ENCODE assay signal across 34 mouse cellular contexts in the genomic region with DNA sequence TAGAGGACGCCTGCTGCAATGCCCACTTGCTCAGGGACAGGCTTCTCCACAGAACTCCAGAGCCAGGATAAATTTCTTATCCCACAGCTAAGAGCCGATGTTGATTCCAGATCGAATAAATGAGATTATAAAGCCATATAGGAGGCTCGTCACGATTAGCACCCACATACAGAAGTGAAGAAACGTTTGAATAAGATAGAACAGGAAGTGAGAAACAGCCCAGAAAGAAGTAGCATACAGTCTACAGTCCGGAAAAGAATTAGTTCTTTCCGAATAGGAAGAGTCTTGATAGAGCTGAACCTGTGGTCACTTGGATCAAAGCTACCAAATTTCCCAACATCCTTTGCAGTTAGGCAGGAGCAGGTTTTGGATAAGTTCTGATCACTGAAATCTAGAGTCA.
"Had no signal": no experiment of that assay in that cellular context is flagged by ENCODE, and none has a peak within 500 bp of the region (broad histone marks: within the 10 kb centered on the region; RNA-seq: fewer than 3 reads in every experiment).

No protein-coding gene starts in this region.

- DNase-seq: heart, postnatal 10 days; heart, postnatal 14 days; heart, postnatal 36 days; heart, postnatal 4 days; kidney, adult 11 months; kidney, adult 18-20 months; kidney, adult 2 months; kidney, adult 8-10 months; kidney, adult 9 months; kidney, postnatal 10 days; kidney, postnatal 14 days; kidney, postnatal 25 days; kidney, postnatal 36 days; kidney, postnatal 4 days; layer of hippocampus, postnatal 36 days had no signal

- H3K9ac ChIP-seq: heart, embryonic 12.5 days; heart, embryonic 13.5 days; heart, embryonic 15.5 days; hindbrain, embryonic 12.5 days; hindbrain, embryonic 13.5 days; hindbrain, embryonic 14.5 days; hindbrain, embryonic 15.5 days; intestine, embryonic 15.5 days; kidney, embryonic 15.5 days had no signal

- H3K4me1 ChIP-seq: hindbrain, embryonic 13.5 days; hindbrain, embryonic 15.5 days had no signal

- ATAC-seq: hindbrain, embryonic 16.5 days; hindbrain, postnatal 0 days; inflammation-experienced regulatory T-cells, adult 6 months; intestine, embryonic 15.5 days; intestine, embryonic 16.5 days; intestine, postnatal 0 days had no signal

- H3K27me3 ChIP-seq: hindbrain, embryonic 13.5 days; hindbrain, embryonic 15.5 days; intestine, embryonic 15.5 days had no signal

- H3K36me3 ChIP-seq: heart, embryonic 10.5 days; heart, embryonic 12.5 days; heart, embryonic 13.5 days; heart, embryonic 15.5 days; hindbrain, embryonic 10.5 days; hindbrain, embryonic 12.5 days; hindbrain, embryonic 13.5 days; hindbrain, embryonic 15.5 days; intestine, embryonic 15.5 days; kidney, embryonic 15.5 days had no signal

- H3K9me3 ChIP-seq: heart, embryonic 10.5 days; heart, embryonic 12.5 days; heart, embryonic 13.5 days; heart, embryonic 15.5 days; hindbrain, embryonic 10.5 days; hindbrain, embryonic 12.5 days; hindbrain, embryonic 13.5 days; hindbrain, embryonic 15.5 days; intestine, embryonic 15.5 days; kidney, embryonic 15.5 days had no signal

- H3K4me2 ChIP-seq: heart, embryonic 11.5 days; heart, embryonic 12.5 days; heart, embryonic 13.5 days; heart, embryonic 15.5 days; hindbrain, embryonic 12.5 days; hindbrain, embryonic 13.5 days; hindbrain, embryonic 14.5 days; hindbrain, embryonic 15.5 days; intestine, embryonic 15.5 days; kidney, embryonic 15.5 days had no signal

- H3K27ac ChIP-seq: heart, embryonic 10.5 days; heart, embryonic 13.5 days; heart, embryonic 15.5 days; hindbrain, embryonic 12.5 days; hindbrain, embryonic 13.5 days; hindbrain, embryonic 14.5 days; hindbrain, embryonic 15.5 days; hindbrain, postnatal 0 days; intestine, embryonic 15.5 days; kidney, embryonic 15.5 days; kidney, postnatal 0 days; layer of hippocampus, adult 2 months had no signal

- H3K4me3 ChIP-seq: heart, embryonic 10.5 days; heart, embryonic 12.5 days; heart, embryonic 13.5 days; heart, embryonic 15.5 days; hindbrain, embryonic 10.5 days; hindbrain, embryonic 12.5 days; hindbrain, embryonic 13.5 days; hindbrain, embryonic 15.5 days; intestine, embryonic 15.5 days; kidney, embryonic 15.5 days; layer of hippocampus, adult 2 months had no signal
